Mouse (Mus musculus) lung, embryonic 14.5 days (tissue): ENCODE results near the gene Snrk. TPM values are rescaled to one million over a fixed set of nuclear protein-coding genes. Genes with fewer than 3 reads are reported as not detected.
A peak's percentile ranks its signal among the peaks of the same experiment; 100 is the strongest.

Experiments used
- ATAC-seq: fragments of 200-750 bp; cut with Nextera tagmentation; 2 replicates; pipeline ENCODE4 v1.8.0; 2017; ENCODE audit warnings: mild to moderate bottlenecking, moderate TSS enrichment, moderate library complexity; ENCODE audit not compliant: insufficient read depth
- DNase-seq: peaks from one replicate; pipeline ENCODE4 v3.0.0-alpha.2; 2015
- H3K27ac ChIP-seq: fragments of 300-500 bp; sonication (generic); 2 replicates; pipeline ENCODE4 v1.5.1; 2014; ENCODE audit warnings: low read depth, mild to moderate bottlenecking, moderate library complexity
- H3K27me3 ChIP-seq: fragments of 300-500 bp; sonication (generic); 2 replicates; pipeline ENCODE4 v1.6.1; 2014; ENCODE audit warnings: low read length, control low read depth; ENCODE audit not compliant: insufficient read depth
- H3K36me3 ChIP-seq: fragments of 300-500 bp; sonication (generic); 2 replicates; pipeline ENCODE4 v1.6.1; 2014; ENCODE audit warnings: control low read depth; ENCODE audit not compliant: insufficient read depth
- H3K4me1 ChIP-seq: fragments of 300-500 bp; sonication (generic); 2 replicates; pipeline ENCODE4 v1.6.1; 2014; ENCODE audit warnings: antibody characterized with exemption, control low read depth; ENCODE audit not compliant: insufficient read depth
- H3K4me2 ChIP-seq: fragments of 300-500 bp; sonication (generic); 2 replicates; pipeline ENCODE4 v1.6.1; 2014; ENCODE audit warnings: mild to moderate bottlenecking
- H3K4me3 ChIP-seq: fragments of 300-500 bp; sonication (generic); 2 replicates; pipeline ENCODE4 v1.5.1; 2014; ENCODE audit warnings: low read depth, low read length
- H3K9ac ChIP-seq: fragments of 300-500 bp; sonication (generic); 2 replicates; pipeline ENCODE4 v1.6.1; 2014
- H3K9me3 ChIP-seq: fragments of 300-500 bp; sonication (generic); 2 replicates; pipeline ENCODE4 v1.6.1; 2016; ENCODE audit warnings: low read depth, low read length, control low read depth
- CTCF ChIP-seq: IDR thresholded peaks from 2 replicates; pipeline ENCODE4 v1.5.1; 2016; ENCODE audit warnings: antibody characterized with exemption, low read depth
- WGBS: fragments of 180-500 bp; shearing (Covaris S2); extraction: QIAGEN DNeasy Blood & Tissue Kit; methylation state at CpG from one replicate; pipeline ENCODE4 v1.1.7; 2014; 5-methylcytosine and 5-hydroxymethylcytosine counted together
- polyA plus RNA-seq: library from polyadenylated mRNA; unstranded; fragments of >200 nt; fragmentation: Nextera tagmentation; extraction: Ambion mirVana; gene quantifications from 2 replicates; pipeline ENCODE4 v1.2.1, GENCODE M21; 2014

The Snrk gene
- polyA plus RNA-seq, 1 experiment from 2014 or later, result 58.4 TPM

DNA sequence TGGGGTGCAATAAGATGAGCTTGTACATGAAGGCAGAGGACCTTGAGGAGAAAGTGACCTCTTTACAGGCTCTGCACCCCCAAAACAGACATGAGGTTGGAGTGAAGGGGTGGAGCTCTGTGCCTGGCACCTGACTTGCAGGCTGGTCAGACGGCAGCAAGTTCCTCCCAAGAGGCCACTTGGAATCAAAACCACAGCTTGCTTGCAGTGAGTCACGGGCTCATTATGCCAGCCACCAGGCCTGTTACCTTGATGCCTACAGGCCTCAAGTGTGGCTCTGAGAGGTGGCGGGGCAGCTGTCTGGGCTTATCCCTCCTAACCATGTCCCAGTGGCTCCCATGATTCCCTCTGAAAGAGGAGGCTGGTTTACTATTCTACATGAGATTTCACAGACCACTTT lies 63.0 kb downstream of the Snrk start:
- Histone ChIP-seq H3K27me3 (no peaks in the 10 kb centered on the region), H3K9ac (no peak overlapping the region), H3K4me2 (no peak overlapping the region), H3K27ac (no peak overlapping the region), H3K36me3 (no peaks in the 10 kb centered on the region), H3K4me3 (no peak overlapping the region), H3K9me3 (no peaks in the 10 kb centered on the region), H3K4me1 (no peaks in the 10 kb centered on the region)
- DNase-seq (no peak), ATAC-seq (no peak)
- WGBS, result 81% methylated on average over 3 of the region's 3 CpGs
- TF ChIP-seq CTCF, result no peak

DNA sequence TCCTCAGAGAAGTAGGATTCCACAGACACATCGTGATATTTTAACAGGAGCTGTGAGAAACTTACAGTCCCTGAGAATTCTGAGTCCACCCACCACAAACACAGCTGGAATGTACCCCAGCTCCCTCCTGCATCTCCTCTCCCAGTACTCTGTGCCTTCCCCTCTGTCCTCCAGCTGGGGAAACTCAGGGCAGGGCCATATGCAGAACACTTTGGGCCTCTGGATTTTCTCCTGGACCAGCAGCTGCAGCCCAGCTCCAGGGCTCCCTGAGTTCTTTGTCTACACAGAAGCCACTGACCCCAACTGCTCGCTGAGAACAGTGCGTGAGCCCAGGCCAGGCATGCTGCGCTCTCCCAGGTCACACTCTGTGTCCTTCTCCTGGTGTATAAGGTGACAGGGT lies 66.0 kb downstream of the Snrk start:
- H3K27me3 ChIP-seq, result no peaks in the 10 kb centered on the region
- no peak overlapping the region for H3K9ac ChIP-seq
- no peak overlapping the region for H3K27ac ChIP-seq
- H3K4me1 ChIP-seq, result no peaks in the 10 kb centered on the region
- no peak overlapping the region for H3K4me2 ChIP-seq
- H3K36me3 ChIP-seq, result no peaks in the 10 kb centered on the region
- ATAC-seq (no peak), DNase-seq (no peak)
- H3K9me3 ChIP-seq, result no peaks in the 10 kb centered on the region
- 67% methylated on average over 4 of the region's 4 CpGs for WGBS
- no peak overlapping the region for H3K4me3 ChIP-seq
- no peak for TF ChIP-seq CTCF

DNA sequence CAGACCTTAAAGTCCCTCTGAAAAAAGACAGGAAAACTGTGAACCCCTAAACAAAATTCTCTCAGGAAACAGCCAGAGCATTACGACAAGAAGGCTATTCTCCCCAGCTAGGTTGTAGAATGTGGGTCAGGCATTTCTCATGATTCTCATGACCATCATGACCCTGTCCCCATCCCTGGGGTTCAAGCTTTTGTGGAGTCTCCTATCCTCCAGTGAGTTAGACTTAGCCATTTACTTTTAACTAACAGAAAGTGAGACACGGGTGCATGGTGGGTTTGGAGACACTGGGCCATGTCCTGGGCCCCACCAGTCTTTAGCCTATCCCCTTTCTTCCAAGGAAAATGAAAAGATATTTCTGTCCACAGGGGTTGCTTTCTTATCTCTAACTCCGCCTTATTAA lies 67.3 kb downstream of the Snrk start:
- no peak for ATAC-seq
- WGBS, result 68% methylated on average over 3 of the region's 3 CpGs
- Histone ChIP-seq H3K27ac (no peak overlapping the region), H3K9ac (no peak overlapping the region), H3K27me3 (no peaks in the 10 kb centered on the region), H3K4me3 (no peak overlapping the region), H3K4me1 (no peaks in the 10 kb centered on the region), H3K36me3 (no peaks in the 10 kb centered on the region), H3K4me2 (no peak overlapping the region), H3K9me3 (no peaks in the 10 kb centered on the region)
- no peak for TF ChIP-seq CTCF
- DNase-seq, result no peak

DNA sequence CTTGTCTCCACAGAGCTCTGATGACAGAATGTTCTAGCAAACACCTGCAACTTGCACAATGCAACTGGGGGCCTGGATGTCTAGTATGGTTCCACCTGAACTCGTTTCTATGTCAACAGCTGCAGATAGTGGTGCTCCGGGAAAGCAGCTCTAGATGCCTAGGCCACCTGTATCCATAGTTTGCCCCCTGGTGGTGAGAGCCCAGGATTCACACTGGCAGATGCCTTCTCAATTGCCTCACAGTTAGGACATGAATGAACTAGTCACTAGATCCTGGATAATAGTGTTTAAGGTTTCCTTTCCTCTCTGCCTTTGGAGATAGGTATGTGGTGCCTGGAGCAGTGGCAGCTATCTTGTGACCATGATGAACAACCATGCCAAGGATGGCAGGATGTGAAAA lies 68.0 kb downstream of the Snrk start:
- Histone ChIP-seq H3K4me3 (no peak overlapping the region), H3K36me3 (no peaks in the 10 kb centered on the region), H3K4me2 (no peak overlapping the region), H3K4me1 (no peaks in the 10 kb centered on the region), H3K27ac (no peak overlapping the region), H3K9ac (no peak overlapping the region), H3K27me3 (no peaks in the 10 kb centered on the region), H3K9me3 (no peaks in the 10 kb centered on the region)
- peak; percentile 88 for TF ChIP-seq CTCF
- ATAC-seq, result peak; percentile 50; the same call in 1 of the 2 replicates
- WGBS, result 7% methylated on average over 2 of the region's 2 CpGs
- peak; percentile 88 for DNase-seq

DNA sequence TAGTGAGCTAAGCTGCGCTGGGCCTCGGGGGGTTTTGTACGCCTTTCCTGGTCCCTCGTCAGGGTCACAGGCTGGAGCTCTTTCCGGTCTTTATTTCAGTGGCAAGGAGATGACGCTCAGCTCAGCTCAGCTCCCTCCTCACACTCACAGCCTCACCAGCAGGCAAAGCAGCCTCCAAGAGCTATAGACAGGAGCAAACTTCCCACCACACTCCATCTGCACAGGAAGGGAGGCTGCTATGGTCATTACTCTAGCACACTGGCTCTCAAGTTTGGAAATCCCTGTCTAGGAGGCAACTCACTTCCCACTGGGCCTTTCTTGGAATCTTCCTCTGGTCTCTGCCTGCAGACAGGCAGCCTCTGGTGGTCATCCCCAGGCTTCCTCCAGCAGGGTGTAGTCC lies 68.9 kb downstream of the Snrk start:
- Histone ChIP-seq H3K9ac (no peak overlapping the region), H3K4me3 (no peak overlapping the region), H3K4me1 (no peaks in the 10 kb centered on the region), H3K36me3 (no peaks in the 10 kb centered on the region), H3K27me3 (no peaks in the 10 kb centered on the region), H3K4me2 (no peak overlapping the region), H3K9me3 (no peaks in the 10 kb centered on the region), H3K27ac (no peak overlapping the region)
- DNase-seq (no peak), ATAC-seq (no peak)
- 84% methylated on average over 6 of the region's 6 CpGs for WGBS
- no peak for TF ChIP-seq CTCF

DNA sequence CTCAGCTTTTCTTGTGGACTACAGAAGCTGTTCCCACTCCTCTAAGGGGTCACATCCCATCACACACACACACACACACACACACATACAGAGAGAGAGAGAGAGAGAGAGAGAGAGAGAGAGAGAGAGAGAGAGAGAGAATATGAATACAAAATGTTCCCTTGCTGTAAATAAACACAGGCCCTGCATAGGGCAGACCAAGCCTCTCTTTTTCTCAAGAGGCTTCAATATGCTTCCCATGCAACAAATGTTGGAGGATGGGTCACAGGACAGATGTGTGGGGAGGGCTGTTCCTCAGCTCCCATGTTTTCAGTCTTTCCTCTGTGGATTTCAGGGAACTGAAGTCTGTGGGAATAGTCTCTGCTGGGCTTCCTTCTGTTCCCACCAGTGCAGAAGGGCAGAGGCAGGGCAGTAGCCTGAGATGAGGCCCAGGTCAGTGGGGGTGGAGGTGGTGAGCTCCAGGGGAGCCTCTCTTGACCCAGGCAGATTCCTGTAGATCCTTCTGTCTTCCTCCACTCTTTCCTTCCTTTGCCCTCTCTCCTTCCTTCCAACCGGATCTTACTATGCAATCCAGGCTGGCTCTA lies 69.7 kb downstream of the Snrk start:
- 36% methylated on average over 1 of the region's 1 CpGs for WGBS
- Histone ChIP-seq H3K27ac (no peak overlapping the region), H3K4me1 (no peaks in the 10 kb centered on the region), H3K9ac (no peak overlapping the region), H3K9me3 (no peaks in the 10 kb centered on the region), H3K27me3 (no peaks in the 10 kb centered on the region), H3K36me3 (no peaks in the 10 kb centered on the region), H3K4me3 (no peak overlapping the region), H3K4me2 (no peak overlapping the region)
- TF ChIP-seq CTCF, result no peak
- no peak for ATAC-seq
- DNase-seq, result no peak

DNA sequence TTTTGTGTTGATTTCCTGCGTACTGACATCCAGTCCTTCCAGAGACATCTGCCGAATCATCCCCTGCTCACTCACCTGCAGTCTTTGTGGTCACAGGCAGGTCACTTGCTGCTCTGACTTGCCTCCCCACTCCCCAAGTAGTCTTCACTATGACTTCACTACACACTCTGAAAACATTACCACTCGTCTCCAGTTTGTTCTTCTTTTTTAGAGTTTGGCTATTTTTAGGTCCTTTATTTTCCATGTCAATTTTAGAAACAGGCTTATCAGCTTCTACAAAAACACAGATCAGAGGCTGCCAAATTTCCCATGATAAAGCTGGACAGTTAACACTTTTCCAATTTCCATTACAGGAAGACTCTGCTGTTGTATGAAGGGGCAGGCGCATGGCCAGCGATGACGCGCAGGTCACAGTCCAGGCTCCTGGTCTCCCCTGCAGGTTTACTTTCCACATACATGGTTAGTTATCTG lies 70.4 kb downstream of the Snrk start:
- Histone ChIP-seq H3K9me3 (no peaks in the 10 kb centered on the region), H3K27ac (no peak overlapping the region), H3K27me3 (no peaks in the 10 kb centered on the region), H3K36me3 (no peaks in the 10 kb centered on the region), H3K4me3 (no peak overlapping the region), H3K9ac (no peak overlapping the region), H3K4me1 (no peaks in the 10 kb centered on the region), H3K4me2 (no peak overlapping the region)
- 66% methylated on average over 7 of the region's 7 CpGs for WGBS
- no peak for TF ChIP-seq CTCF
- no peak for DNase-seq
- no peak for ATAC-seq
